ENCODE assay signal across 16 mouse cellular contexts in genomic region chr7:75332311-75332710, GRCm38 (mm10). TPM values are rescaled to one million over a fixed set of nuclear protein-coding genes. Genes with fewer than 3 reads are reported as not detected.
DNase-seq lines count a peak whose midpoint lies in the region.
"Had no signal": no experiment of that assay in that cellular context is flagged by ENCODE, and none has a peak within 500 bp of the region (broad histone marks: within the 10 kb centered on the region; RNA-seq: fewer than 3 reads in every experiment).

No protein-coding gene starts in this region.

- peak; percentile 15 for DNase-seq in layer of hippocampus, adult 11-12 months (ENCODE audit: low spot score)
- no peak for DNase-seq in layer of hippocampus, postnatal 14 days (ENCODE audit: low spot score in 2 of 2)
- peak; percentile 37 for DNase-seq in right cerebral cortex, adult 18-20 months
- no peak for DNase-seq in right cerebral cortex, postnatal 14 days
- peak; percentile 36 for DNase-seq in forelimb bud, embryonic 11.5 days (ENCODE audit: low read depth, low spot score)
- peak; percentile 24 to 34 for DNase-seq in right cerebral cortex, postnatal 10 days (ENCODE audit: low spot score in 2 of 2)
- no peak for DNase-seq in testis, postnatal 14 days (ENCODE audit: low spot score)
- no peak for DNase-seq in adipocyte (ENCODE audit: low spot score)
- DNase-seq: adrenal gland, postnatal 14 days; cerebellum, adult 9-11 months; kidney, adult 8-10 months; kidney, postnatal 4 days; liver, postnatal 0 days; thymus, postnatal 36 days had no signal

RNA-seq across cellular contexts. Expression of gene Sv2b, which starts 23.2 kb away (rescaled TPM):
- total RNA-seq in layer of hippocampus, postnatal 14 days (2021) = 100 to 1,000 TPM; 341 to 350 TPM
- total RNA-seq: granulocyte monocyte progenitor cell, adult 5-6 weeks; MEL had no signal

Comparison
In these comparisons a context has a peak if more than half of its experiments do, and no peak if none do; other contexts are left out.
1. DNase-seq: peak in layer of hippocampus, adult 11-12 months (single experiment), right cerebral cortex, adult 18-20 months (single experiment), forelimb bud, embryonic 11.5 days (single experiment) and right cerebral cortex, postnatal 10 days (2 of 2); none in layer of hippocampus, postnatal 14 days (0 of 2), right cerebral cortex, postnatal 14 days (single experiment), testis, postnatal 14 days (single experiment) and adipocyte (single experiment).